Mouse (Mus musculus) kidney, embryonic 15.5 days (tissue): Measurements from ENCODE around the gene Asb8. TPM values are rescaled to one million over a fixed set of nuclear protein-coding genes. Genes with fewer than 3 reads are reported as not detected.

Experiments used
- ATAC-seq: fragments of 200-750 bp; cut with Nextera tagmentation; replicated peaks from 2 replicates; pipeline ENCODE4 v1.8.0; 2017; ENCODE audit warnings: moderate TSS enrichment; ENCODE audit not compliant: low FRiP score
- H3K27ac ChIP-seq: fragments of 300-500 bp; sonication (generic); 2 replicates; pipeline ENCODE4 v1.5.1; 2015; ENCODE audit warnings: mild to moderate bottlenecking, inconsistent platforms
- H3K27me3 ChIP-seq: fragments of 300-500 bp; sonication (generic); 2 replicates; pipeline ENCODE4 v1.6.1; 2015; ENCODE audit warnings: inconsistent platforms
- H3K36me3 ChIP-seq: fragments of 300-500 bp; sonication (generic); 2 replicates; pipeline ENCODE4 v1.6.1; 2015; ENCODE audit warnings: inconsistent platforms
- H3K4me1 ChIP-seq: fragments of 300-500 bp; sonication (generic); 2 replicates; pipeline ENCODE4 v1.6.1; 2015; ENCODE audit warnings: inconsistent platforms
- H3K4me2 ChIP-seq: fragments of 300-500 bp; sonication (generic); 2 replicates; pipeline ENCODE4 v1.6.1; 2015; ENCODE audit warnings: moderate library complexity, mild to moderate bottlenecking, inconsistent platforms
- H3K4me3 ChIP-seq: fragments of 300-500 bp; sonication (generic); replicated peaks from 2 replicates; pipeline ENCODE4 v1.5.1; 2015; ENCODE audit warnings: mild to moderate bottlenecking, inconsistent platforms
- H3K9ac ChIP-seq: fragments of 300-500 bp; sonication (generic); 2 replicates; pipeline ENCODE4 v1.6.1; 2015; ENCODE audit warnings: mild to moderate bottlenecking, inconsistent platforms
- H3K9me3 ChIP-seq: fragments of 300-500 bp; sonication (generic); replicated peaks from 2 replicates; pipeline ENCODE4 v1.6.1; 2016; ENCODE audit warnings: inconsistent platforms
- WGBS: fragments of 180-500 bp; shearing (Covaris S2); methylation state at CpG from one replicate; pipeline ENCODE4 v1.1.7; 2015; ENCODE audit warnings: mixed read lengths; 5-methylcytosine and 5-hydroxymethylcytosine counted together
- polyA plus RNA-seq: library from polyadenylated mRNA; unstranded; fragments of >200 nt; fragmentation: Nextera tagmentation; extraction: Ambion mirVana; gene quantifications from 2 replicates; pipeline ENCODE4 v1.2.1, GENCODE M21; 2015

Asb8 gene
- polyA plus RNA-seq, 1 experiment from 2014 or later = 47.4 TPM

DNA sequence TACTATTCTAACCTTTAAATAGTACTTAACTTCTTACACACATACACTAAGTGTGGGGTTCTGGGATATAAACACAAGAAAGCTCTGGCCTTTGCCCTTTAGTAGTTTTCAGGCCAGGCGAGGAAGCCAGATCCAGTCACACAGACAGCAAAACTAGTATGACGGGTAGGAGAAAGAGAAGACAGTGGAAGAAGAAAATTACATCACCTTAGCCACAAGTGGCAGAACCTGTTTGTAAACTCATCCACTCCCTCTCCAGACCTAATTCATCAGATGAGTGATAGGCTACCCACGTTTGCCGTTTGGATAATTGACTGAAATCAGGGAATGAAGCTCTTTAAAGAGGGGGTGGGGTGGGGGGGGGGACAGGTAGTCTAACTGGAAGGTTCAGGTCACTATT lies 73.6 kb downstream of the Asb8 start:
- Histone ChIP-seq H3K4me2 (peak overlapping the region; percentile 70), H3K9ac (peak overlapping the region; percentile 93; the same call in 1 of the 2 replicates), H3K36me3 (peaks cover 14% of the 10 kb centered on the region), H3K27ac (peak overlapping the region; percentile 27; the same call in 1 of the 2 replicates), H3K9me3 (no peaks in the 10 kb centered on the region), H3K27me3 (no peaks in the 10 kb centered on the region), H3K4me1 (peaks cover 16% of the 10 kb centered on the region), H3K4me3 (peak overlapping the region; percentile 98)
- ATAC-seq = no peak
- WGBS = 12% methylated on average over 4 of the region's 4 CpGs

DNA sequence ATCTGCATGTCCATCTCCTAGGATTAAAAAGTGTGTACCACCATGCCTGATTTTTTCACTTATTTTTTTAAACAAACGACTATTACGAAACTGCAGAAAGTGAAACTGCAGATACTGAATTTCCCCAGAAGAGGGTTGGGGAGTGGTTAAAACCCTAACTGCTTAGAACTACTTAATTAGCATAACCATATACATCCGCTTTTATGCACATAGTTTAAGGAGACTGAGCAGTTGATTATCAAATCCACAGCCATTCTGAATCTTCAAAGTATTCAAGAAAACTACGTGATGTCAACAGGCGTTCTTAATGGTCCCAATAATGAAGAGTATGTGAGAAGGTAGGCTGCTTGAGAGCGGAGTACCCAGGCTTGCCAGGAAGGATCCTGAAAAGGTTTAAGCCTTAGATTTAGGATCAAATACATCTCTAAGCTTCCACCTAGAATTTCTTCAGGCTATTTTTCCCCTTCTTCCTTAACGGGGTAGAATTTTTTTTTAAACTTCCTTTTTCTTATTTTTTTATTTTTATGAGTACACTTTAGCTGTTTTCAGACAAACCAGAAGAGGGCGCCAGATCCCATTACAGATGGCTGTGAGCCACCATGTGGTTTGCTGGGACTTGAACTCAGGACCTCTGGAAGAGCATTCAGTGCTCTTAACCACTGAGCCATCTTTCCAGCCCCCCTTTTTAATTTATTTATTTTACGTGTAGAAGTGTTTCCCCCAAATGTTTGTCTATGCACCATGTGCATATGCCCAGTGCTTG lies 75.8 kb downstream of the Asb8 start:
- 76% methylated on average over 9 of the region's 9 CpGs for WGBS

DNA sequence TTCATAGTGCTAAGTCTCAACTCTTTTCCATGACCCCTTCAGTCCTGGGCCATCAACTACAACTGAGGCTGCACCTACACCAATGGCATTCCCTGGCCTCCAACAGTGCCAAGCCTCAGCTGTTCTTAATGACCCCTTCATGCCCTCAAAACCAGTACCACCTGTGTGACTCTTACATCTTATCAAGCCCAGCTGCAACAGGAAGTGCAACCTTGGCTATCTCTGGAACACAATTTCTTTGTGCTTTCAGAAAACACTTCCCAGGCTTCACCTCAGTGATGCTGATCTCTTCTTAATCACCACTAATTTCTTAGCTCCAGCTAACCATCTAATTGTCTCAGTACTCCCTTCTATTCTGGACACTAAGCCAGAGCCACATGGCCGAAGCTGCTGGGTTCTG lies 76.5 kb downstream of the Asb8 start:
- no peaks in the 10 kb centered on the region for H3K9me3 ChIP-seq
- peaks cover 14% of the 10 kb centered on the region for H3K4me1 ChIP-seq
- H3K4me3 ChIP-seq = no peak overlapping the region
- WGBS = 85% methylated on average over 1 of the region's 1 CpGs
- H3K27ac ChIP-seq = no peak overlapping the region
- H3K27me3 ChIP-seq = no peaks in the 10 kb centered on the region
- H3K36me3 ChIP-seq = peaks cover 40% of the 10 kb centered on the region
- H3K9ac ChIP-seq = no peak overlapping the region
- no peak for ATAC-seq
- H3K4me2 ChIP-seq = no peak overlapping the region

More for the DNA sequence above, 75.8 kb downstream of the Asb8 start:
- no peak for ATAC-seq
- H3K36me3 ChIP-seq = peaks cover 33% of the 10 kb centered on the region
- no peak overlapping the region for H3K4me3 ChIP-seq
- no peaks in the 10 kb centered on the region for H3K27me3 ChIP-seq
- no peaks in the 10 kb centered on the region for H3K9me3 ChIP-seq
- no peak overlapping the region for H3K27ac ChIP-seq
- H3K9ac ChIP-seq = no peak overlapping the region
- H3K4me1 ChIP-seq = peaks cover 16% of the 10 kb centered on the region
- H3K4me2 ChIP-seq = no peak overlapping the region

Other genes with a start within 250 kb of the Asb8 start
- 46.5 and 51.7 TPM in 2 replicates for gene Tmem106c, start 201.4 kb downstream of the Asb8 start, polyA plus RNA-seq
- gene Col2a1, start 160.9 kb downstream of the Asb8 start, polyA plus RNA-seq = 18.9 and 27.0 TPM in 2 replicates
- 38.7 and 44.6 TPM in 2 replicates for gene Pfkm, start 73.0 kb downstream of the Asb8 start, polyA plus RNA-seq
- gene Senp1, start 71.9 kb downstream of the Asb8 start, polyA plus RNA-seq = 34.0 and 34.3 TPM in 2 replicates
- 0.99 and 1.6 TPM in 2 replicates for gene Ccdc184, start 1.5 kb upstream of the Asb8 start, polyA plus RNA-seq
- gene Olfr288, start 29.9 kb upstream of the Asb8 start, polyA plus RNA-seq = not detected in 2 replicates
- gene Gm44579, start 55.4 kb upstream of the Asb8 start, polyA plus RNA-seq = not detected in 2 replicates
- not detected in 2 replicates for gene Olfr287, start 55.4 kb upstream of the Asb8 start, polyA plus RNA-seq
- not detected in 2 replicates for gene Olfr286, start 68.8 kb upstream of the Asb8 start, polyA plus RNA-seq
- gene H1fnt, start 91.7 kb upstream of the Asb8 start, polyA plus RNA-seq = not detected in 2 replicates
- gene Zfp641, start 130.5 kb upstream of the Asb8 start, polyA plus RNA-seq = 1.6 and 1.7 TPM in 2 replicates
- gene Olfr285, start 151.7 kb upstream of the Asb8 start, polyA plus RNA-seq = not detected in 2 replicates
- gene Olfr284, start 175.4 kb upstream of the Asb8 start, polyA plus RNA-seq = not detected in 2 replicates
- gene Olfr283, start 215.3 kb upstream of the Asb8 start, polyA plus RNA-seq = not detected in 2 replicates